Mouse (Mus musculus) left cerebral cortex, postnatal 10 days (tissue): ENCODE results near the gene Ier2. TPM values are rescaled to one million over a fixed set of nuclear protein-coding genes. Genes with fewer than 3 reads are reported as not detected.

ENCODE experiments used
- DNase-seq, 2 experiments: peaks; one replicate each; pipeline ENCODE4 v3.0.0; 2021 to 2022; ENCODE audit warnings: low spot score in 2 of 2, mixed read lengths in 1 of 2; ENCODE audit errors: extremely low spot score in 1 of 2
- intact Hi-C: fragments of 180-260 bp; cut with DNase I; formaldehyde crosslinking; loops from one replicate; pipeline ENCODE4 v1.15.1; 2025
- total RNA-seq, 2 experiments: library from RNA; stranded (reverse); gene quantifications; 2 replicates each; pipeline ENCODE4 v1.2.3; 2021

Gene Ier2
- total RNA-seq, 2 experiments from 2014 or later = 10.9 to 12.3 TPM

DNA sequence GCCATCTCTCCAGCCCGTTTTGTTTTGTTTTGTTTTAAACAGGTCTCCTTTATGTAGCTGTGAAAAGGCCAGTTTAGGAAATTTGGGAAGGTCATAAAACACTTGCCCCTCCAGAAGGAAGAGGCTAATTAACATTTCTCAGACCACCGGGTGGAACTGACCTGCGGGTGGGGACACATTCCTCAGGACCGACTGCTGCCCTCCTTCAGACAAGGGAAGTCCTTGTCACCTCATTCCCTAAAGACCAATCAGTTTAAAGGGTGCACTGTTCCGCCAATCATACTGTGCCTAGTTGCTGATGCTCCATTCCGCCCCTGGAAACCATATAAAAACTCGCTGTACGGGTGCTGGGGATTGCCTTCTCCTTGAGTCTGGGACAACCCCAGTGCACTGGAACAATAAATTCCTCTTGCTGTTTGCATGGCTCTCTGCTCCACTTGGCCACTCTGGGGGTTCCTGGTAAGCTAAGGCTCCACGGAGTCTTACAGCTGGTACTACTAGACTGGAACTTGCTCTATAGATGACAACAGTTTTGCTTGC lies 9.5 kb downstream of the Ier2 start:
- DNase-seq = no peak
- intact Hi-C loops = no loop called here

DNA sequence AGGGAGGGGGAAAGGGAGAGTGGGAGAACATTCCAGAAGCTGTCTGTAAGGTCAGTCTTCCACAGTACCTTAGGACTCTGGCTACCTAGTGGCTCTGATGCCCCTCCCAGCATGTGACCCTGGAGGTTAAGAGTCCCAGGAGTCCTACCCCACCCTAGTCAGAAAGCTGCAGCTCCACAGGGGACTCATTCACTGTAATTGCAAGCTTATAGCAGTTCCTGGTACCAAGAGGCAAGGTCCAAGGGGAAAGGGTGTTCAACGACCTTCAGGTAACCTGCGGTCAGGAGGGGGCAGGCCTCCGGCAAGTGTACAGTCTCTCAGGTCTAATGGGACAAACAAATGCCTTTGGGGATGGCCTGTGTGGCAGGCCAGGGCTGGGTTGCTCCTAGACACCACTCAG lies 12.4 kb downstream of the Ier2 start:
- no peak for DNase-seq
- intact Hi-C loops = no loop called here

DNA sequence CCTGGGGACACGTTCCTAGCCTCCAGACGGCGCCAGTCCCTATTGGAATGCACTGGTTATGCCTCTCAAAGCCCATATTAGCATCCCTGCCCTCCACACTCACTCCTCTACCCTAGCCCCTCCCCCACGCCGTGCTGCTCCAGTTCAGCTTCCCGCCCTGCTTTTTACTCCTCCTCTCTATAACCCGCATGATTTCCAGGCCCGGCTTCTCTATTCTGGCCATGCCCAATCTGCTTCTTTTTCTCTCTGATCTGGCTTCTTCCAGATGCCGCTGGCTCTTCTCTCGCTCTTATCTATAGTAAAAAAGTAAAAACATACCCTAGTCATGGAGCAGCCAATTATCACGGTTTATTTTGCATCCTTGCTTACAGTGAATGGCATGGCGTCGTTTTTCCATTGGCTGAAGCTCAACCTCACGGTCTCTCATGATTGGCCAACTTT lies 15.2 kb downstream of the Ier2 start:
- intact Hi-C loops = no loop called here
- DNase-seq = peak in 1 of 2 experiments; percentile 51

DNA sequence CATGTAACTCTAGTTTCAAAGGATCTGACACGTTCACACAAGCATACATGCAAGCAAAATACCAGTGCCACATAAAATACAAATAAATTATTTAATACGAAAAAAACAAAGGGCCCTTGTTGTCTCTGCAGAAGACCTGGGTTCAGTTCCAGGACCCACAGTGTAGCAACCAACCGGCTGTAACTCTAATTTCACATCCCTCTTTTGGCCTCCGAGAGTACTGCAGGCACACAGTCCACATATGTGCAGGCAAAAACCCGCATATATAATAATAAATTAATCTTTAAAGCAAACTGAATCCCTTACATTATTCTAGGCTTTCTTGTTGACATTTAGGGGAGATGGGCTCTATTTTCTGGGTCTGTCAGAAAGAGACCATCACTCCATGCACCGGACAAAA lies 15.9 kb downstream of the Ier2 start:
- intact Hi-C loops = no loop called here
- DNase-seq = no peak

DNA sequence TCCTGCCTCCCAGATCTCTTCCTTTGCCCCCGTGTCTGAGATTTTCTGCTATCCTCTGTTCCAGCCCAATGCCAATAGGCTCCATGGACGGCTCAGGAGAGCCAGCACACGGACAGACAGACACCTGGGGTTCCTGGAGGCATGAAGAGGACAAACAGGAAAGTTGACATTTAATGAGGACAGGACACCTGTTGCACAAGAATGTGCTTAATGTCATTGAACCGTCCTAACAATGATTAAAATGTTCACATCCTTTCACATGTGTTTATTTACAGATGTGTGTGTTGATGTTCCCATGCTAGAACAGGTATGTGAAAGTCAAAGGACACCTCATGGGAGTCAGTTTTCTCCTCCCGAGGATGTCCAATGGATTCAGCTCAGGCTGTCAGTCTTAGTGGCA lies 19.6 kb downstream of the Ier2 start:
- no peak for DNase-seq
- intact Hi-C loops = loop anchor here (5.0 kb wide), 1 partner anchor 169 kb away; no protein-coding TSS in a partner anchor

DNA sequence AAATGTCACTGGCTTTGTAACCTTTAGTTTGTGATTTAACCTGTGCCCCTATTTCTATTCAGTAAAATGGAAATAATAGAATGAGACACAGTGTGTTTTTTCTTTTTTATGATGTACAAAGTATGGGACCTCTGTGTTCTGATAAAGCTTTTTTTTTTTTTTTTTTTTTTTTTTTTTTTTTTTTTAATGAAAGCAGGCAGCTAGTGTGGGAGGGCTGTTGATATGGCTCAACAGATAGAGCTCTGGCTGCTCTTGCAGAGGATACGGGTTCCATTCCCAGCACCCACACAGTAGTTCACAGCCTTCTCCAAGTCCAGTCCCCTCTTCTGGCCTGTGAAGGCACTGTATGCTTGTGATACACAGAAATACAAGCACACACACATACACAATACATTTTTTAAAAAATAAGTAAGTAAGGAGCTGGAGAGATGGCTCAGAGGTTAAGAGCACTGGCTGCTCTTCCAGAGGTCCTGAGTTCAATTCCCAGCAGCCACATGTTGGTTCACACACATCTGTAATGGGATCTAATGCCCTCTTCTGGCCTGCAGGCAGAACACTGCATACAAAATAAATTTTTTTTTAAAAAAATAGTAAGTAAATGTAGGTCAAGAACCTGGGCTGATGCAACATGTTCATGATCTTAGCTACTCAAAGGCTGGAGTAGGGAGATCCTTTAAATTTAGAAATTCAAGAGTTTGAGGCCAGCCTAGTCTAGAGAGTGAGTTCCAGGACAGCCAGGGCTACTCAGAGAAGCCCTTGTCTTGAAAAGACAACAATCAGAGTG lies 20.9 kb downstream of the Ier2 start:
- intact Hi-C loops = loop anchor here (5.0 kb wide), 1 partner anchor 171 kb away; no protein-coding TSS in a partner anchor
- no peak for DNase-seq

DNA sequence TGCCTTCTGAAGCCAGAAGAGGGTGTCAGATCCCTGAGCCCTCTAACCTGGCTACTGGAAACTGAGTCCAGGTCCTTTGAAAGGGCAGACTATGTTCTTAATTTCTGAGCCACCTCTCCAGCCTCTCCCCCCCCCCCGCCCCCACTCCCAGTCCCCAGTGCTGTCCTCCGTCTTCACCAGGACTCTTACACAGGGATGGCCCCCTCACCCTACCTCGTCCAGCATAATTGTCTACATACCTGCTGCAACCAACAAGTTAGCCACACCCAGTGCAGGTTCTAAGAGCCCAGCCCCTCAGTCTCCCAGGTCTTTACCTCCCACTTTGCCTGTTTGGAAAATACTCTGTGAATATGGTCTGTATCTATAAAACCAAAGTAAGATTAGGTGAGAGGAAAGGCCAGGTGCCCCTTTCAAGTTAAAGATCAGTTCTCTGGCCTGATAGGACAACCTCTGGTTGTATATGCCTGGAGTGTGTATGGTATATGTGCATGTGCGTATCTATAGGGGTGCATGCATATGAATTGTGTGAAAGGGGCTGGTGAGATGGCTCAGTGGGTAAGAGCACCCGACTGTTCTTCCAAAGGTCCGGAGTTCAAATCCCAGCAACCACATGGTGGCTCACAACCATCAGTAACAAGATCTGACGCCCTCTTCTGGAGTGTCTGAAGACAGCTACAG lies 21.9 kb downstream of the Ier2 start:
- intact Hi-C loops = loop anchor here (5.0 kb wide), 1 partner anchor 172 kb away; no protein-coding TSS in a partner anchor
- no peak for DNase-seq

DNA sequence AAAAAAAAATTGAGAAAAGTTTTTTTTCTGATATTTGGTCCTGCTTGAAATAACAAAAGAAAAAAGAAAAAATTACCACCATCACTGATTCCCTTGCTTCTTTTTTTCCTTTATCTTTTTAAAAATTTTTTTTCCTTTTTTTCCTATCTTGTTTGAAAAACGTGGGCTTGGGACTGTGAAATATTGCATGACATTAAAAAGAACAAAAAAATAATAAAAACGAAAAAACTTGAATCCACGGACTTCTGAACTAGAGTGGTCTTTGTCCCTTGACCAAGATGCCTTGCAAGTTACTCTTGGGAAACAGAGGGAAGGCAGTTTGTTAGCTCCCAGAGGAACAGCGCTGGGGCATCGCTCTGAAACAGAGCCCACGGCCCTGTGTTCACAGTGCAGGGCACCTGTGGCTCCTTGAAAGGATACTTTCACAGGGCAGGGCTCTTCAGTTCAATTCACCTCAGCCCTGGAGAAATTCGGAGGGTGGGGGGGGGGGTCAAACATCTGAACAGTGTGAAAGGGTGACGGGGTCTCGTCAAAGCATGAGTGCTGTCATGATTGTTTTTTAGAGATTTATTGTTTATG lies 22.6 kb downstream of the Ier2 start:
- intact Hi-C loops = loop anchor here (5.0 kb wide), 1 partner anchor 172 kb away; no protein-coding TSS in a partner anchor
- DNase-seq = no peak

DNA sequence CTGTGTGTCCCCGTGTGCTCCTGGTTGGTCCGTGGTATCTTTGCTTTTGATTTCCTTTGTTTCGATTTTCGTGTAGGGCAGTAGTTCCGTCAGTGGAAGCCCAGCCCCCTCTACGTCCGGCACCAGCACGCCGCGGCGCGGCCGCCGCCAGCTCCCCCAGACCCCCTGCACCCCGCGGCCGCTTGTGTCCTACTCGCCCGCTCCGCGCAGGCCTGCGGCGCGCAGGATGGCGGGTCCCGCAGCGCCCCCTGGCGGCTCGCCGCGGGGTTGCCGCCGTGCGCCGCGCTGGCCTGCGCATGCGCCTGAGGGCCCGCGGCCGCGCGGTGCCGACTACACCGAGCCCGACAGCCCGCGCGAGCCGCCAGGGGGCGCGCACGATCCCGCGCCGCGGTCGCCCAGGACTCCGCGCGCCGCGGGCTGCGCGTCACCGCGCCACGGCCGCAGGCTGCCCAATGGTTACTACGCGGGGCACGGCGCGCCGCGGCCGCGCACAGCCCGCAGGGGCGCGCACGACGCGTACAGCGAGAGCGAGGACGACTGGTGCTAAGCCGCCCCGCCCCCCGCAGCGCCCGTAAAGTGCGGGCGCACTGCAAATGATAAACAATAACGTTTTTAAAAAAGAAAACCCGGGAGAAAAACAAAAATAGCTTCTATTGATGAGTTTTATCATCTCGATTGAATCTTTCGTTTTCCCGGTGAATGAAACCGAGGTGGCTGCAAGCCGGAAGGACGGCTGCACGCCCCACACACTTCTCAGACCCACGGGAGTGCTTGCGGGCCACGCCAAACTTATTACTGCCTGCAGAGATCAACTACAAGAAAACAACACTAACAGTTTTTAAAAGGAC lies 23.3 kb downstream of the Ier2 start:
- DNase-seq = peak; percentile 86 to 95
- intact Hi-C loops = loop anchor here (5.0 kb wide), 1 partner anchor 173 kb away; no protein-coding TSS in a partner anchor

DNA sequence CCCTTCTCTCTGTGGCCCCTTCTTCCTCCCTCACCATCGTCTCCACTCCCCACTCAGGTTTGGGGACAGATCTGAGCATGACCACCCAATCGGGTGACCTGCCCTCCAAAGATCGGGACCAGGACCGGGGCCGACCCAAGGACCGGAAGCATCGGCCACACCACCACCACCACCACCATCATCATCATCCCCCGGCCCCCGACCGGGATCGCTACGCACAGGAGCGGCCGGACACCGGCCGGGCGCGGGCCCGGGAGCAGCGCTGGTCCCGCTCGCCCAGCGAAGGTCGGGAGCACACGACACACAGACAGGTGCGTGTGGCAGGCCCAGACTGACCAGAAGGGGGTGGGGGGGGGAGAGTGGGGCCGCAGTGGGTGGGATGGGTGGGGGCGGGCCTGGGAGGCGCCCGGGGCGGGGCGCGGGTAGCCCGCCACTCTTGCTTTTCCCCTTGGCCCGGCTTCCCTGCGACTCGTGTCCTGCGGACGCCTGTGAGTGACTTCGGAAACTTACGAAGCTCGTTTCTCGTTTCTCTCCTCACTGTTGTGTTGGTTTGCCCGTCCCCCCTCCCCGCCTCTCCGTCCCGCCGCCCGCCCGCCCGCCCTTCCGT lies 24.0 kb downstream of the Ier2 start:
- intact Hi-C loops = no loop called here
- peak in 1 of 2 experiments; percentile 65 for DNase-seq

DNA sequence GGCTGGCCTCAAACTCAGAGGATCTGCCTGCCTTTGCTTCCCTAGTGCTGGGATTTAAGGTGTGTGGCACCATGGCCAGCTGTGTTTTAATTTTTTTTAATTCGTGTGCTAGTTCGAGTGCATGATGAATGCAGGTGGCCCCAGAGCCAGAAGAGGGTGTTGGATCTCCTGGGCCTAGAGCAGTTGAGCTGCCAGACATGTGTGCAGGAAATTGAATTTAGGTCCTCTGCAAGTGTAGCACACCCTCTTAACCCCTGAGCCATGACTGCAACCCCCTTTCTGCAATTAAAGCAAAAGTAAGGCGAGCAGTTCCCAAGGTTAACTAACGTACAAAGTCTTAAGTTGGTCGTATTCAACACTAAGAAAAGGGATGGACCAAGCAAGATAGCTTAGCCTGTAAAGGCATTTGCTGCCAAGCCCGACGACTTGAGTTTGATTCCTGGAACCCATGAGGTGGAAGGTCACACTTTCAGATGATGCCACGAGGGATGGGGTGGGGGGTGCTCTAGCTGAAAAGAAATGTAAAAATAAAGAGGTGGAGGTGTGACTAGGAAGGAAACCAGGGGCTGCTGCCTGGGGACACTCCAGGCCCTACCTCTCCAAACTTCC lies 24.6 kb downstream of the Ier2 start:
- intact Hi-C loops = no loop called here

DNA sequence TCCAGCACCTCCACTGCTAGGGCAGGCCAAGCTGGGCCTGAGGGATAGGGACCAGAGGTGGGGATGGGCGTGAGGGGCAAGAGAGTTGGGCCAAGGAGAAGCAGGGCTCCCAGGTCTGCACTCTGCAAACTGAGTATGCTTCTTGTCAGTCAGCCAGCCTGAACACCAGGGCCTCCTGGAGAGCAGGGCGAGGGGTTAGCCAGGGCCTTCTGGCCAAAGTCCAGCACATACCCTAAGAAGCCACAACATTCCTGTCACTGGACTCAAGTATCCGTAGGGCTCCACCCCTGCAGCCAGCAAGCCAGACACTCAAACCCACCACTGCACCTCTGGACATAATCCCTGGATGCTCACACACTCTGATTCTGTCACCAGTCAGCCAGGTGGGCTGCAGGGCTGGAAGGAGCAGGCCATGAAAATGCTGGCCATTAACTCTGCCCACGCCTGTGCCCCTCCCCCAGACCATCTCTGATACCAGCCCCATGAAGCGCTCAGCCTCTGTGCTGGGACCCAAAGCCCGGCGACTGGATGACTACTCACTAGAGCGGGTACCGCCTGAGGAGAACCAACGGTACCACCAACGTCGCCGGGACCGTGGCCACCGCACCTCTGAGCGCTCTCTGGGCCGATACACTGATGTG lies 26.5 kb downstream of the Ier2 start:
- intact Hi-C loops = no loop called here
- DNase-seq = peak in 1 of 2 experiments; percentile 49

More for the DNA sequence above, 24.6 kb downstream of the Ier2 start:
- DNase-seq = no peak

DNA sequence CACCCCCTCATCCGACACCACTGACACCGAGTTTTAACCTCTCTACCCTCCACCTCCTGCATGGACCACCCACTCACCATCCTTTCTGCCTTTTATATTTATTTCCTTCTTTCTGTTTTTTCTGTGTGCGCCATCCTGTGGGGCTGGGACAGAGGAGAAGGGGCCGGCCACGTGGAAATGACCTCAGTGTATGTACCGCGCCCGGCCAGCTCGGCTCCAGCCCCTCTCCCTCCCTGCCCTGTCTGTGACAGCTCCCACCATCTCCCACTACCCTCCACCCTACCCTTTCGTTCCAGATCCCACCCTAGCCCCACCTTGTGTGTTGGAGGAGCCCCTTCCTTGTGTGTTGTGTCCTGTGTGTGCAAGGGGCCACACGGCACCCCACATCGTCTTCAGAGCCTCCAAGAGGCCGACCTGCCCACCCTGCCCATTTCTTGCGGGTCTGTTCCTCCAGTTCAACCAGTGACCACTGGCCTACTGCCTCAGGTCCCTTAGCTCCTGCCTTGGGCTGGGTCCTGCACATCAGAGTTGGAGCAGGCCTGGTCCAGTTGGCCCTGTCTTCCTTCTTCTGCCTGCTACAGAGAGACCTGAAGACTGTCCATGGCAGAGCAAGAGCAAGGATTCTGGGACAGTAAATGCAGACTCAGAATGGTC lies 27.1 kb downstream of the Ier2 start:
- intact Hi-C loops = no loop called here
- DNase-seq = no peak

DNA sequence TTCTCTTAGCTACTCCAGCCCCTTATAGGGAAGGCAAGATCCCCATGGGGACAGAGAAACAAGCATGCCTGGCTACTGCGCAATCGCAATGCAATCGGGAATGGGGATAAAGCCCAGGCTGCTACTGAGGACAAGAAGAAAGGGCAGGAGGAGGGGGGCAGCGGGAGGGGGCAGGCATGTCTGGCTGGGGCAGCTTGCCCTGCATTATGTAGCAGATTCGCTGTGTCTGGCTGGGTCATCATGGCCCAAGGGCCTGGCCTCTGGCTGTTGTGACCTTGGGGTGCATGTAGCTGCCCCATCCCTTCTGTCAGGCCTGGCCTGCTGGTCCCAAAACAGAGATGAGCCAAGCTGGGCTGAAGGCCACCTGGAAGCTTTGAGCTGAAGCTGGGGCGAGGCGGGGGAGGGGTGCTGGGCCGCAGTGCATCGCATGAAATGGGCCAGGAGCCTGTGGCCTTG lies 27.8 kb downstream of the Ier2 start:
- intact Hi-C loops = no loop called here
- DNase-seq = peak in 1 of 2 experiments; percentile 61

DNA sequence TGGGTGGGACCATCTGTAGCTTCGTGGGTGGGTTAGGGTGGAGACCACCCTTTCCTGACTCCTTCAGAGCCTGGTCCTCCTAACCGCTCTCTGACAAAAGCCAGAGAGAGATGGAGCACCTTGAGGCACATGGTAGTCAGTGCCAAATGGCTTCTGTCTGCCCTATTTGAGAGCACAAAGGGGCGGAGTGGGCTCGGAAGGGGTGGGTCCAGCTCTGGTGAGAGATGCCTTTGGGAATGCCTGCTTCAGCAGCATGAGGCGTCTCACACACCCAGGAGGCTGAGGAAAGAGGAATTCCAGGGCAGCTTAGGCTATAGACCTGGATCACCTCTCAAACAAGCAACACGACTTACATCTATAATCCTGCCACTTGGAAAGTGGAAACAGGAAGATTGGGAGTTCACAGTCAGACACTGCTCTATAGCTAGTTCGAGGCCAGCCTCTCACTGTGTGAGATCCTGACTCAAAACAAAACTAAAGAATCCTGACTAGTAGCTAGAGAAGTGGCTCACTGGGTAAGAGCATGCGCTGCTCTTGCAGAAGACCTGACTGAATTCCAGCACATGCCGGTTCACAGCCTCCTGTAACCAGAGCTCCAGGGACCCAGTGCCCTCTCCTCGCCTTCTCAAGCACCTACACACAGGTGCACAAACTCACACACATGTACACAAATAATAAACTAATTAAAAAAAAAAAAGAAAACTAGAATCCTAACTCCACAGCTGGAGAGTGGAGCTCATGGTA lies 28.6 kb downstream of the Ier2 start:
- intact Hi-C loops = no loop called here

DNA sequence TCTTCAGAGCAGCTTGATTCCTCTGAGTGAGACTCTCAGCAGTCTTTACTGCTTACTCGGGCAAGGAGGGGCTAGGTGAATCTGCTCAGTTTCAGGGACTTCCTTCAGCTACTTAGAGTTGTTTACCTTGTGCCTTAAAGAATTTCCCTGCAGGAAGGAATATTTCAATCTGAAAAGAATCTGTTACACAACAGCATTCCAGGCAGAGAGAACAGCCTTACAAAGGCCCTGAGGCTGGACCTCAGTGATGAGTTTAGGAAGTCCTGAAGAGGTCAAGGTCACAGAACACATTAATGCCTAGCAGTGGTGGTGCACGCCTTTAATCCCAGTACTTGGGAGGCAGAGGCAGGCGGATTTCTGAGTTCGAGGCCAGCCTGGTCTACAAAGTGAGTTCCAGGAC lies 30.8 kb downstream of the Ier2 start:
- intact Hi-C loops = no loop called here
- no peak for DNase-seq

More for the DNA sequence above, 28.6 kb downstream of the Ier2 start:
- no peak for DNase-seq
